Comparison of ENCODE assay signal across 15 mouse cellular contexts in the genomic region with DNA sequence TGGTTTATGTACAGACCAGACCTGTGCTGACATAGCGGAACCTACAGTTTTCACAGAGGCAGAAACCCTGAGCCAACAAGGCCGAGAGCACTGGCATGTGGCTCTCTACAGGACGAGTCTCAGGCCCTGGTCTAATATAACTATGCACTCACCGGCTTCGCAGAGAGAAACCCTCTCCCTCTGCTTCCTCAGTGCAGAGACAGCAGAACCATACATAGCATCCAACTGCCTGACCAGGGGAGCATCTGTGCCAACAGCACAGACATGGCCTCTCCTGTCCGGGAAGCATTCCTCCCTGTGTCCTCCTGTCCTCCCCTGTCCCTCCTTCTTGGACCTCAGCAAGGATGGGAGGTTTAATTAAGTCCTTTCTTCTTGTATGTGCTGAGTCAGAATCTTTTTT.
"Had no signal": no experiment of that assay in that cellular context is flagged by ENCODE, and none has a peak within 500 bp of the region (broad histone marks: within the 10 kb centered on the region; RNA-seq: fewer than 3 reads in every experiment).

No protein-coding gene starts in this region.

- H3K4me2 ChIP-seq: liver, embryonic 15.5 days; midbrain, embryonic 11.5 days; midbrain, embryonic 13.5 days; midbrain, embryonic 15.5 days; neural tube, embryonic 12.5 days; stomach, embryonic 15.5 days had no signal

- DNase-seq: liver, postnatal 0 days; lung, adult 2 months; right cerebral cortex, postnatal 14 days; thymus, adult 2 months; thymus, postnatal 25 days; thymus, postnatal 4 days had no signal

- H3K9ac ChIP-seq: liver, embryonic 15.5 days; liver, postnatal 0 days; midbrain, embryonic 13.5 days; midbrain, embryonic 15.5 days; neural tube, embryonic 12.5 days; stomach, embryonic 15.5 days had no signal

- H3K27ac ChIP-seq: liver, embryonic 15.5 days; macrophage; midbrain, embryonic 13.5 days; midbrain, embryonic 15.5 days; neural tube, embryonic 12.5 days; stomach, embryonic 15.5 days; stomach, postnatal 0 days had no signal

- H3K27me3 ChIP-seq: liver, embryonic 15.5 days; megakaryocyte, embryonic 14.5 days; midbrain, embryonic 13.5 days; midbrain, embryonic 15.5 days; neural tube, embryonic 12.5 days; stomach, embryonic 15.5 days had no signal

- H3K4me1 ChIP-seq: liver, embryonic 15.5 days; megakaryocyte, embryonic 14.5 days; midbrain, embryonic 13.5 days; midbrain, embryonic 15.5 days; neural tube, embryonic 12.5 days; stomach, embryonic 15.5 days had no signal

- ATAC-seq: liver, postnatal 0 days; midbrain, embryonic 13.5 days; midbrain, embryonic 15.5 days had no signal

- H3K4me3 ChIP-seq: liver, embryonic 15.5 days; megakaryocyte, embryonic 14.5 days; midbrain, embryonic 13.5 days; midbrain, embryonic 15.5 days; neural tube, embryonic 12.5 days; stomach, embryonic 15.5 days had no signal

- H3K9me3 ChIP-seq: liver, embryonic 15.5 days; midbrain, embryonic 13.5 days; midbrain, embryonic 15.5 days; neural tube, embryonic 12.5 days; stomach, embryonic 15.5 days had no signal

- H3K36me3 ChIP-seq: liver, embryonic 15.5 days; midbrain, embryonic 13.5 days; midbrain, embryonic 15.5 days; neural tube, embryonic 12.5 days had no signal
